Mouse (Mus musculus): ENCODE results near the gene Slk.

Slk gene

GRCm38 (mm10) chr19:47579225-47579787, at the start of gene Slk:
Gene Slk, plus strand, starts transcription at chr19:47579678.
- DNase-seq = peak; percentile 84 to 90

GRCm38 (mm10) chr19:47531309-47531708, 48.2 kb upstream of the Slk start:
- DNase-seq = no peak

GRCm38 (mm10) chr19:47532449-47532848, 47.0 kb upstream of the Slk start:
- DNase-seq = peak in 1 of 2 experiments; percentile 25

- no peak for DNase-seq
These were observed 45.3 kb upstream of the Slk start for GRCm38 (mm10) chr19:47534131-47534530.

- peak; percentile 98 to 99 for DNase-seq
These were observed 42.8 kb upstream of the Slk start for GRCm38 (mm10) chr19:47536521-47537299.

GRCm38 (mm10) chr19:47537300-47537792, 42.1 kb upstream of the Slk start, which contains the start of gene Stn1:
Gene Stn1, minus strand, starts transcription at chr19:47537507.
- DNase-seq = peak in 1 of 2 experiments; percentile 16

GRCm38 (mm10) chr19:47537879-47538278, 41.6 kb upstream of the Slk start:
- no peak for DNase-seq

- no peak for DNase-seq
These were observed 40.7 kb upstream of the Slk start for GRCm38 (mm10) chr19:47538801-47539200.

GRCm38 (mm10) chr19:47542441-47542840, 37.0 kb upstream of the Slk start:
- no peak for DNase-seq

GRCm38 (mm10) chr19:47545055-47545454, 34.4 kb upstream of the Slk start:
- no peak for DNase-seq

- peak; percentile 55 to 65 for DNase-seq
These were observed 34.0 kb upstream of the Slk start for GRCm38 (mm10) chr19:47545528-47545927.

GRCm38 (mm10) chr19:47548432-47549076, 30.9 kb upstream of the Slk start:
- no peak for DNase-seq

GRCm38 (mm10) chr19:47549174-47549573, 30.3 kb upstream of the Slk start:
- DNase-seq = no peak

- DNase-seq = no peak
These were observed 29.9 kb upstream of the Slk start for GRCm38 (mm10) chr19:47549584-47549983.

GRCm38 (mm10) chr19:47559145-47559544, 20.3 kb upstream of the Slk start:
- no peak for DNase-seq

- DNase-seq = peak; percentile 34 to 55
These were observed 19.5 kb upstream of the Slk start for GRCm38 (mm10) chr19:47559751-47560512.

GRCm38 (mm10) chr19:47560544-47561161, 18.8 kb upstream of the Slk start:
- DNase-seq = no peak

GRCm38 (mm10) chr19:47561996-47562441, 17.5 kb upstream of the Slk start:
- DNase-seq = no peak

GRCm38 (mm10) chr19:47563715-47564114, 15.8 kb upstream of the Slk start:
- DNase-seq = no peak

- DNase-seq = no peak
These were observed 14.3 kb upstream of the Slk start for GRCm38 (mm10) chr19:47565031-47565654.

GRCm38 (mm10) chr19:47565994-47566393, 13.5 kb upstream of the Slk start:
- DNase-seq = no peak

- no peak for DNase-seq
These were observed 9.4 kb upstream of the Slk start for GRCm38 (mm10) chr19:47570042-47570441.

Measured in cerebellum, postnatal 14 days (tissue).